Mouse (Mus musculus) megakaryocyte-erythroid progenitor cell, adult 5-6 weeks (primary cell): ENCODE data around the gene Eps8. TPM values are rescaled to one million over a fixed set of nuclear protein-coding genes. Genes with fewer than 3 reads are reported as not detected.
"Not testable (repeated sequence)": the region's sequence is repeated elsewhere in the genome, so short reads cannot be mapped to it uniquely, and the experiment has no call there.

Experiments
- ATAC-seq: replicated peaks from 2 replicates; pipeline ENCODE4 v1.8.0; 2016; ENCODE audit warnings: mild to moderate bottlenecking, inconsistent platforms; ENCODE audit not compliant: severe bottlenecking, poor library complexity, low FRiP score, low TSS enrichment
- total RNA-seq, 2 experiments: library from RNA; stranded (forward) in 1 of 2; stranded (reverse) in 1 of 2; fragments of 200-1000, 215-1000 nt in 1 of 2; fragments of >200 nt in 1 of 2; fragmentation: Nextera tagmentation in 1 of 2; gene quantifications; 2 replicates each; pipeline ENCODE4 v1.2.3; 2014 to 2017

Gene Eps8
- total RNA-seq, 2 experiments from 2014 or later = 0.92 TPM; not detected in 1

- no peak for ATAC-seq
Observed at GRCm38 (mm10) chr6:137463771-137464170, 190.9 kb downstream of the Eps8 start.

- ATAC-seq = no peak
Observed at GRCm38 (mm10) chr6:137458136-137458535, 196.5 kb downstream of the Eps8 start.

- ATAC-seq = no peak
Observed at GRCm38 (mm10) chr6:137457210-137457609, 197.5 kb downstream of the Eps8 start.

- no peak for ATAC-seq
Observed at GRCm38 (mm10) chr6:137456064-137456463, 198.6 kb downstream of the Eps8 start.

- peak; percentile 98 for ATAC-seq
Observed at GRCm38 (mm10) chr6:137455537-137456041, 199.1 kb downstream of the Eps8 start.

- not testable (repeated sequence) for ATAC-seq
Observed at GRCm38 (mm10) chr6:137446116-137446515, 208.6 kb downstream of the Eps8 start.

GRCm38 (mm10) chr6:137443089-137443488 is 211.6 kb downstream of the Eps8 start:
- ATAC-seq = no peak

- ATAC-seq = no peak
Observed at GRCm38 (mm10) chr6:137440559-137441486, 213.9 kb downstream of the Eps8 start.

- ATAC-seq = no peak
Observed at GRCm38 (mm10) chr6:137437902-137438580, 216.6 kb downstream of the Eps8 start.

- ATAC-seq = no peak
Observed at GRCm38 (mm10) chr6:137437486-137437885, 217.2 kb downstream of the Eps8 start.

GRCm38 (mm10) chr6:137433521-137434137 is 221.0 kb downstream of the Eps8 start:
- ATAC-seq = no peak

Other genes with a start within 250 kb of the Eps8 start
- gene Strap, start 80.2 kb upstream of the Eps8 start, total RNA-seq (2014; fragmentation: Nextera tagmentation) = 134 and 156 TPM in 2 replicates
- gene Strap, start 80.2 kb upstream of the Eps8 start, total RNA-seq (2017) = 219 and 251 TPM in 2 replicates
- 54.3 and 55.8 TPM in 2 replicates for gene Dera, start 99.7 kb upstream of the Eps8 start, total RNA-seq (2014; fragmentation: Nextera tagmentation)
- 43.0 and 76.5 TPM in 2 replicates for gene Dera, start 99.7 kb upstream of the Eps8 start, total RNA-seq (2017)